Mouse (Mus musculus): ENCODE measurements around the gene Exoc6b. TPM values are rescaled to one million over a fixed set of nuclear protein-coding genes. Genes with fewer than 3 reads are reported as not detected.

Exoc6b gene
- polyA plus RNA-seq, 1 experiment from 2014 or later, result 49.7 TPM

DNA sequence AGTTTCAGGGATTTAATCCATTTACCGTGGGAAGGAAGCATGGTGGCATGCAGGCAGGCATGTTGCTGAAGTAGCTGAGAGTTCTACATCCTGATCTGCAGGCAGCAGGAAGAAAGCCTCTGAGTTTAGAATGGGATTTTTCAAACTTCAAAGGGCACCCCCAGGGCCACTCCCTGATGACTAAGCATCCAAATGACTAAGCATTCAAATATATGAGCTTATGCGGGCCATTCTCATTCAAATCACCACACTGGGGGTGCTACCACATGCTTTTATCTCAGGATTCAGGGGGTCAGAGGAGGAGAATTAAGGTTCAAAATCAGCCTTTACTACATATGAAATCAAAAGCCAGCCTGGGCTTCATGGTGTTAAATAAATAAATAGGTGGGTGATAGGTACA is 5.7 kb upstream of the Exoc6b start:
- no peaks in the 10 kb centered on the region for H3K9me3 ChIP-seq (ENCODE audit: control insufficient read depth, low read depth, low read length)
- no peaks in the 10 kb centered on the region for H3K4me1 ChIP-seq (ENCODE audit: control insufficient read depth, insufficient read depth, low read length)
- no peak for ATAC-seq (ENCODE audit: insufficient number of reproducible peaks, insufficient read depth, low FRiP score, low read depth)
- no peak overlapping the region for H3K27ac ChIP-seq (ENCODE audit: low read length)
- 14% methylated on average over 2 of the region's 2 CpGs for WGBS
- H3K27me3 ChIP-seq (ENCODE audit: control insufficient read depth, insufficient read depth, low read length), result no peaks in the 10 kb centered on the region
- H3K9ac ChIP-seq (replicated peaks; ENCODE audit: low read depth, low read length), result no peak overlapping the region
- no peak overlapping the region for H3K4me3 ChIP-seq (ENCODE audit: low read depth, low read length)
- no peaks in the 10 kb centered on the region for H3K36me3 ChIP-seq (ENCODE audit: control insufficient read depth, insufficient read depth, low read length)
- H3K4me2 ChIP-seq (replicated peaks; ENCODE audit: low read depth, low read length), result no peak overlapping the region

DNA sequence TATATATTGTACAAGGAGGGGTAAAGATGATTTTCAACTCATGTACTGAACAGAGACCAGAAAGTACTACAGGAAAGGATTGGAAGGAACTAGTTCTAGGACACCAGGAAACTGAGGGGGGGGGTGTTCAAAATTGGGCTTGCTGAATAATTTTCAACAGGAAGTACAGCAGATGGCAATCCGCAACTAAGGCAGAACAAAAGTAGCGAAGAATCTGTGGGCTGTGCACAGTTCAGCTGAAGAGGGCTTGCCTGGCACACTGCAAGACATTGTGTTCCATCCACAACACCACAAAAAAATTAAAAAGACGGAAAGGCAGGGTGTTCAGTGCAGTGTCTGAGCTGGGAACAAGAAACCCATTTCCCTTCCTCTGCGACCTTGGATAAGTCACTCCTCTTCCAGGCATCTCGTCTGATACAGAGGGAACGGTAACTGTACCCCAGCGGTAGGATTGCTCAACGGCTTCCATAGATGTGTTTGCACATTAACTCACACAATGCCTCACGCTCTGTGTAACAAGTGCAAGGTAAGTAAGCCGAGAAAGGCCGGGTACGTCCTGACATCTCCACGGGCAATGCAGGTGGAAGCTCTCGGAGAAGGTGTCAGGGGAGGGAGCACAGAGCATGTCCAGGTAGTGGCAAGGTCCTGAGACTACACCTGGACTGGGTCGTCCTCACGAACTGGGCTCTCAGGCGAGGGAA is 841 bp downstream of the Exoc6b start:
- H3K9ac ChIP-seq (replicated peaks; ENCODE audit: low read depth, low read length), result peak overlapping the region; percentile 68
- peak overlapping the region; percentile 78 for H3K27ac ChIP-seq (ENCODE audit: low read length)
- WGBS, result 3% methylated on average over 17 of the region's 17 CpGs
- H3K27me3 ChIP-seq (ENCODE audit: control insufficient read depth, insufficient read depth, low read length), result no peaks in the 10 kb centered on the region
- H3K9me3 ChIP-seq (ENCODE audit: control insufficient read depth, low read depth, low read length), result no peaks in the 10 kb centered on the region
- H3K36me3 ChIP-seq (ENCODE audit: control insufficient read depth, insufficient read depth, low read length), result no peaks in the 10 kb centered on the region
- H3K4me3 ChIP-seq (ENCODE audit: low read depth, low read length), result peak overlapping the region; percentile 79
- peak overlapping the region; percentile 76 for H3K4me2 ChIP-seq (replicated peaks; ENCODE audit: low read depth, low read length)
- no peak for ATAC-seq (ENCODE audit: insufficient number of reproducible peaks, insufficient read depth, low FRiP score, low read depth)
- peaks cover 6% of the 10 kb centered on the region; the same call in 1 of the 2 replicates for H3K4me1 ChIP-seq (ENCODE audit: control insufficient read depth, insufficient read depth, low read length)

DNA sequence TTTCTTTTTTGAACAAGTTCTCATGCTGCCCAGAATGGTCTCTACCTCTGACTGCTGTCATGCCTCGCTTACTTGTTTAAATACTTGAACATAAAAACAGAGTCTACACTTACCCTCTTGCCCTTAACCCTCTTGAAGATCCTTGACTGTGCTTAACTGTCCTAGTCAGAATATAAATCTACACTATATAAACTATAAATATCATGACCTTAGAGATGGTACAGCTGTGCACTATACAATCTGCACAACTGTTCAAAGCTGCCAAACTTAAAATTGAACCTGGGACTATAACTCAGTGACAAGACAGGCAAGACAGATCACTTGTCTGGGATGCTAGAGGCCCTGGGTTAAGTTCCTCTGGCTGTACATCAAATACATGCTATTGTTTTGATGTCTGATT is 11.7 kb downstream of the Exoc6b start:
- H3K4me1 ChIP-seq (ENCODE audit: control insufficient read depth, insufficient read depth, low read length), result no peaks in the 10 kb centered on the region

DNA sequence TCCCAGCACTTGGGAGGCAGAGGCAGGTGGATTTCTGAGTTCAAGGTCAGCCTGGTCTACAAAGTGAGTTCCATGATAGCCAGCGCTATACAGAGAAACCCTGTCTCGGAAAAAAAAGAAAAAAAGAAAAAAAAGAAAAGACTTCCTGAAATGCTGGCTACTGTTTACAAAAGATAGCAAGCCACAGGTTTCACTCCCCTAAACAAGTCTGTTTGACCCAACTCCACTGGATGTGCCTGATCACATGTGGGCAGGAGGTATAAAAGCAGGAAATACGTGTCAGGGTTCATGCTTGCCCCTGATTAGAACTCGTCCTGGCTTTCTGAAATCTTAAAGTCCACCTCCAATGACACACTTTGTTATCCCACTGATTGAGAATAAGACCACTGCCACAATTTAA is 18.2 kb downstream of the Exoc6b start:
- no peak overlapping the region for H3K9ac ChIP-seq (replicated peaks; ENCODE audit: low read depth, low read length)
- no peak for ATAC-seq (ENCODE audit: insufficient number of reproducible peaks, insufficient read depth, low FRiP score, low read depth)
- WGBS, result 92% methylated on average over 4 of the region's 4 CpGs

More for the DNA sequence above, 11.7 kb downstream of the Exoc6b start:
- Histone ChIP-seq H3K9ac (replicated peaks; ENCODE audit: low read depth, low read length) (no peak overlapping the region), H3K4me2 (replicated peaks; ENCODE audit: low read depth, low read length) (no peak overlapping the region), H3K27ac (ENCODE audit: low read length) (no peak overlapping the region), H3K4me3 (ENCODE audit: low read depth, low read length) (no peak overlapping the region), H3K36me3 (ENCODE audit: control insufficient read depth, insufficient read depth, low read length) (no peaks in the 10 kb centered on the region), H3K27me3 (ENCODE audit: control insufficient read depth, insufficient read depth, low read length) (no peaks in the 10 kb centered on the region), H3K9me3 (ENCODE audit: control insufficient read depth, low read depth, low read length) (no peaks in the 10 kb centered on the region)
- ATAC-seq (ENCODE audit: insufficient number of reproducible peaks, insufficient read depth, low FRiP score, low read depth), result no peak
- 41% methylated on average over 1 of the region's 1 CpGs for WGBS

DNA sequence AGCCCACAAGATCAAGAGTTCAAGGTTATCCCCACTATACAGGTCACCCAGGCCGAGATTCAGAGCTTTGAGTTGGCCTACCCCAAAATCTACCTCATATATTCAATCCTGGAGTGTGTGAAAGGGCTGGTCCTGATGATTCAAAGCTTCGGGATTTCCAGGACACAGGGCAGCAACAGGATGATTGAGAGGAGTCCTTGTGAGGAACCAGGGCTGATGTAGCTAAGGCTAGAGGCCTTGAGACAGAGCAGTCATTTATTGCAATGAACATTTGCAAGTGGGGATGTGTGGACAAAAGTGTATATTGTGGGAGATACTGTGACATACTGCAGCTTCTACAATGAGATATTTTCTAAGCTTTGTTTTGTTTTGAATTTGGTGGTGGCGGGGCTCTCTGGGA is 22.8 kb downstream of the Exoc6b start:
- Histone ChIP-seq H3K4me1 (ENCODE audit: control insufficient read depth, insufficient read depth, low read length) (no peaks in the 10 kb centered on the region), H3K9me3 (ENCODE audit: control insufficient read depth, low read depth, low read length) (no peaks in the 10 kb centered on the region), H3K27me3 (ENCODE audit: control insufficient read depth, insufficient read depth, low read length) (no peaks in the 10 kb centered on the region), H3K4me3 (ENCODE audit: low read depth, low read length) (no peak overlapping the region), H3K9ac (replicated peaks; ENCODE audit: low read depth, low read length) (no peak overlapping the region), H3K27ac (ENCODE audit: low read length) (no peak overlapping the region), H3K4me2 (replicated peaks; ENCODE audit: low read depth, low read length) (no peak overlapping the region), H3K36me3 (ENCODE audit: control insufficient read depth, insufficient read depth, low read length) (no peaks in the 10 kb centered on the region)
- ATAC-seq (ENCODE audit: insufficient number of reproducible peaks, insufficient read depth, low FRiP score, low read depth), result no peak
- 79% methylated on average over 3 of the region's 3 CpGs for WGBS

More for the DNA sequence above, 18.2 kb downstream of the Exoc6b start:
- Histone ChIP-seq H3K36me3 (ENCODE audit: control insufficient read depth, insufficient read depth, low read length) (no peaks in the 10 kb centered on the region), H3K4me2 (replicated peaks; ENCODE audit: low read depth, low read length) (no peak overlapping the region), H3K27ac (ENCODE audit: low read length) (no peak overlapping the region), H3K9me3 (ENCODE audit: control insufficient read depth, low read depth, low read length) (no peaks in the 10 kb centered on the region), H3K4me1 (ENCODE audit: control insufficient read depth, insufficient read depth, low read length) (no peaks in the 10 kb centered on the region), H3K27me3 (ENCODE audit: control insufficient read depth, insufficient read depth, low read length) (no peaks in the 10 kb centered on the region), H3K4me3 (ENCODE audit: low read depth, low read length) (no peak overlapping the region)

DNA sequence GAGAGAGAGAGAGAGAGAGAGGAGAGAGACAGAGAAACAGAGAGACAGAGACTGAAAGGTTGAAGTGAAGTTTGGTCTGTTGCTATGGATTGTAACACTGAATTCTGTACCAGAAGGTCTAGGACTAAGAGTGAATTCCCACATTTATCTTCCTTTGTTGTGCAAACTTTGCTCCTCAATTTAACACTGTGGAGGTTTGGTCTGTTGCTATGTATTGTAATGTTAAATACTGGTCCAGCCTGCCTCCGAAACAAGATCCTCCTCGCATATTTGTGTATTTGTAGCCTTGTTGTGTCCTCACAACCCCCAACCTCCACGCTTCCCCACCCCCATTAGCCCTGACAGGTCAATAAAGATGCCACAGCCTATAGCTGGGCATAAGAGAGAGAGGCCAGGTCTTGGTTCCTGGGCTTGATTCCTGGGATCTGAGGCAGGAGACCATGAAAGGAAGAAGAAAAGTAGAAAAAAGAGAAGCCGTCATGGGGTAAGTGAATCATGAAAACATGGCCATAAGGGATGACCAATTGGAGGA is 24.6 kb downstream of the Exoc6b start:
- WGBS, result 68% methylated on average over 4 of the region's 4 CpGs
- Histone ChIP-seq H3K4me2 (replicated peaks; ENCODE audit: low read depth, low read length) (no peak overlapping the region), H3K4me3 (ENCODE audit: low read depth, low read length) (no peak overlapping the region), H3K9ac (replicated peaks; ENCODE audit: low read depth, low read length) (no peak overlapping the region), H3K36me3 (ENCODE audit: control insufficient read depth, insufficient read depth, low read length) (no peaks in the 10 kb centered on the region), H3K27me3 (ENCODE audit: control insufficient read depth, insufficient read depth, low read length) (no peaks in the 10 kb centered on the region), H3K27ac (ENCODE audit: low read length) (no peak overlapping the region), H3K9me3 (ENCODE audit: control insufficient read depth, low read depth, low read length) (no peaks in the 10 kb centered on the region), H3K4me1 (ENCODE audit: control insufficient read depth, insufficient read depth, low read length) (no peaks in the 10 kb centered on the region)
- no peak for ATAC-seq (ENCODE audit: insufficient number of reproducible peaks, insufficient read depth, low FRiP score, low read depth)

DNA sequence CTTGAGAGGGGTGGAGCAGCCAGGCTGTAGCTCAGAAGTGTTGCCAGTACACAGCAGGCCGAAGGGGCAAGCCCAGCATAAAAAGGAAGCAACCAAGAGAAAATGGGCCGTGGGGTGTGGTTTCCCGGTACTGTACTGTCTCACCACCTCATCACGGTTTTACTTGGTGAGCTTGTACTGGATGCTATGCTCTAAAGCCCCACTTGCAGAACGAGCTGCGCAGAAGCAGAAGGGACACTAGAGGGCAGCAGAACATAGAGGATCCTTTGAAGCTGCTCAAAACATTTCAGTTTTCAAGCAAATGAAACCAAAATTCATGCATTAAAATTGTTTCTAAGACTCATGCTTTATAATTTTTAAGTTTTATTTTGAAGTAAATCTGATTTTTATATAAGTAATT is 31.6 kb downstream of the Exoc6b start:
- Histone ChIP-seq H3K4me3 (ENCODE audit: low read depth, low read length) (no peak overlapping the region), H3K27me3 (ENCODE audit: control insufficient read depth, insufficient read depth, low read length) (no peaks in the 10 kb centered on the region), H3K4me2 (replicated peaks; ENCODE audit: low read depth, low read length) (no peak overlapping the region), H3K9me3 (ENCODE audit: control insufficient read depth, low read depth, low read length) (no peaks in the 10 kb centered on the region), H3K9ac (replicated peaks; ENCODE audit: low read depth, low read length) (no peak overlapping the region), H3K4me1 (ENCODE audit: control insufficient read depth, insufficient read depth, low read length) (no peaks in the 10 kb centered on the region), H3K27ac (ENCODE audit: low read length) (no peak overlapping the region), H3K36me3 (ENCODE audit: control insufficient read depth, insufficient read depth, low read length) (no peaks in the 10 kb centered on the region)
- WGBS, result 6% methylated on average over 6 of the region's 6 CpGs
- ATAC-seq (ENCODE audit: insufficient number of reproducible peaks, insufficient read depth, low FRiP score, low read depth), result no peak

DNA sequence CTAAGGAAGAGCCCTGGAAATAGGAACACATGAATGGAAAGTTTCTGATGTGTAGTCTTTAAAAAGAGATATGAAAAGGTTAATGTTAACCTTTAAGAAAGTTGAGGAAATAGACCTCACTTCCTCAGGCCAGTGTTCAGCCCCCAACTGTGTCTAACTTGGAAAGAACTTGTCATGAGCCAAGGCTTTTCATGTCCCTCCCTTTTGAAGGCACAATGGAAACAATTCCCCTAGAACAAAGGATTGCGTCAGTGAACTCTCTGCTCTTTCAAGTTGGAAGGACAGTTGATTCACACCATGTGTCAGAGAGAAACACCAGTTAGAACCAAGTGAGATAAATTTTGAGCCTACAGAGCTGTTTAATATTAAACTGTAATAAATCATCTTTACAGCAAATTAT is 39.6 kb downstream of the Exoc6b start:
- 85% methylated on average over 1 of the region's 1 CpGs for WGBS
- H3K9me3 ChIP-seq (ENCODE audit: control insufficient read depth, low read depth, low read length), result no peaks in the 10 kb centered on the region
- H3K27ac ChIP-seq (ENCODE audit: low read length), result no peak overlapping the region
- no peak overlapping the region for H3K9ac ChIP-seq (replicated peaks; ENCODE audit: low read depth, low read length)
- H3K4me2 ChIP-seq (replicated peaks; ENCODE audit: low read depth, low read length), result no peak overlapping the region
- H3K36me3 ChIP-seq (ENCODE audit: control insufficient read depth, insufficient read depth, low read length), result no peaks in the 10 kb centered on the region
- no peaks in the 10 kb centered on the region for H3K4me1 ChIP-seq (ENCODE audit: control insufficient read depth, insufficient read depth, low read length)
- no peak for ATAC-seq (ENCODE audit: insufficient number of reproducible peaks, insufficient read depth, low FRiP score, low read depth)
- H3K4me3 ChIP-seq (ENCODE audit: low read depth, low read length), result no peak overlapping the region
- no peaks in the 10 kb centered on the region for H3K27me3 ChIP-seq (ENCODE audit: control insufficient read depth, insufficient read depth, low read length)

DNA sequence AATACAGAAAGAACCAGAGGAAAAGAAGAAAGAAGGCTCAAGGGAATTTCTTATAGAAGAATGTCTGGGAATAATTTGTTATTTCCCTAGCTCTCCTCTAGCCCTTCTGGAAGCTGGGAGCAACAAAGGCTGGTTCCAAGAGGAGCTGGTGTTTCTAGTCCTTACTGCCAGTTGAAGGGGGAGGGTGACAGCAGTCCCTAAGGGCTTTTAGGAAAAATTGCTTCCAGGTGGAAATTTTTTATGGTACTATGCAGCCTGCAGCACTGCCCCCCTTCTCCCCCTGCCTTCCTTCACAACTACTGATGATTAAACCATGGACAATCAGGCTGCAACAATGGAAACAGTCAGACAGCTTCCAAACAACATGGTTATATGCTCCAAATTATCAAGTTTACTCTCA is 44.9 kb downstream of the Exoc6b start:
- ATAC-seq (ENCODE audit: insufficient number of reproducible peaks, insufficient read depth, low FRiP score, low read depth), result no peak
- no peak overlapping the region for H3K4me2 ChIP-seq (replicated peaks; ENCODE audit: low read depth, low read length)
- no peak overlapping the region for H3K27ac ChIP-seq (ENCODE audit: low read length)
- H3K36me3 ChIP-seq (ENCODE audit: control insufficient read depth, insufficient read depth, low read length), result no peaks in the 10 kb centered on the region
- no peak overlapping the region for H3K9ac ChIP-seq (replicated peaks; ENCODE audit: low read depth, low read length)
- H3K27me3 ChIP-seq (ENCODE audit: control insufficient read depth, insufficient read depth, low read length), result no peaks in the 10 kb centered on the region
- H3K4me1 ChIP-seq (ENCODE audit: control insufficient read depth, insufficient read depth, low read length), result no peaks in the 10 kb centered on the region
- no peak overlapping the region for H3K4me3 ChIP-seq (ENCODE audit: low read depth, low read length)
- no peaks in the 10 kb centered on the region for H3K9me3 ChIP-seq (ENCODE audit: control insufficient read depth, low read depth, low read length)
